Mouse (Mus musculus) cerebellum, adult 2 months (tissue): ENCODE data around the gene Zfp384.

Source experiments
- CTCF ChIP-seq: fragments of 200-500 bp; IDR thresholded peaks from 2 replicates; pipeline ENCODE4 v1.5.1; 2011; ENCODE audit warnings: low read depth, mild to moderate bottlenecking, control low read depth, low read length, moderate library complexity, borderline replicate concordance; ENCODE audit not compliant: insufficient read depth
- POLR2A ChIP-seq: fragments of 200-500 bp; IDR thresholded peaks from 2 replicates; pipeline ENCODE4 v1.6.1; 2011; ENCODE audit warnings: low read length, control low read depth, borderline replicate concordance; ENCODE audit not compliant: insufficient read depth

DNA sequence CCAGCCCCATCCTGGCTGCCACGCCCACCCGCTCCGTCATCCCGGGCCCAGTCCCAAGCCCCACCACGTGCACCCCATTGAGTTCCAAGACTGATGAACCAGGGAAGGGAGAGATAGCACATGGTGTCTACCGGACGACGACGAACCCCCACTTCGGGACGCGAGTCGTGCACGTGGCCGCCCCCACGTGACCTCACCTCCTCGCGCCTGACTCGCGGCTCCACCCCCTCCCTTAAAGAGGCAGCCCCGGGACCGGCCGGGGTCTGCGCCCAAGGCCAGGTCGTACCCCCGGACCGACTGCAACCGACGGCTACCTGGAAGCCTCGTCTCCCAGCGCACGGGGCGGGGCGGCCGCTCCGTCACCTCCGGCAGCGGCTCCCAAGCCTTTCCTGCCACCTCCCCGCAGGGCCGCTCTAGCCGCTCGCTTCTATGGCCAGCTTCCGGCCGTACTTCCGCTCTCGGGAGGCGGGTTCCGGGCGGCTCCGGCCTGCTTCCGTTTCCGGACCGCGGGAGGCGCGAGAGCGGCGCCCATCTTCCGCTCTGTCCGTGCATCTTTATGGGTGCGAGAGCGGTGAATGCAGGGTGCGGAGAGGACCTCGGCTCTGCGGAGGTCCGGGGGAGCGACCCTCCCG, 43.7 kb upstream of the Zfp384 start, which contains the start of gene Cops7a:
- TF ChIP-seq CTCF = no peak
- TF ChIP-seq POLR2A = peak; percentile 90
